Mouse (Mus musculus) liver (tissue): ENCODE data around the gene Dram1.

Experiments
- DNase-seq: peaks from one replicate; pipeline ENCODE4 v3.0.0-alpha.2; 2020; ENCODE audit warnings: mixed read lengths

Dram1 gene

GRCm38 (mm10) chr10:88379013-88379885 lies at the start of gene Dram1, which contains the start of gene Gnptab:
Gene Dram1 (minus strand): TSS chr10:88379080.
Gene Gnptab (plus strand): TSS chr10:88379132.
- DNase-seq = peak; percentile 85

- no peak for DNase-seq
Observed at GRCm38 (mm10) chr10:88427998-88428397, 49.1 kb upstream of the Dram1 start.

- no peak for DNase-seq
Observed at GRCm38 (mm10) chr10:88426896-88427295, 48.0 kb upstream of the Dram1 start.

GRCm38 (mm10) chr10:88426158-88426816 lies 47.4 kb upstream of the Dram1 start:
- peak; percentile 51 for DNase-seq

- no peak for DNase-seq
Observed at GRCm38 (mm10) chr10:88420655-88421435, 42.0 kb upstream of the Dram1 start.

GRCm38 (mm10) chr10:88420141-88420541 lies 41.3 kb upstream of the Dram1 start:
- no peak for DNase-seq

- no peak for DNase-seq
Observed at GRCm38 (mm10) chr10:88417686-88418085, 38.8 kb upstream of the Dram1 start.

GRCm38 (mm10) chr10:88412290-88412995 lies 33.6 kb upstream of the Dram1 start:
- no peak for DNase-seq

GRCm38 (mm10) chr10:88409751-88410150 lies 30.9 kb upstream of the Dram1 start:
- no peak for DNase-seq

GRCm38 (mm10) chr10:88407875-88408631 lies 29.2 kb upstream of the Dram1 start:
- DNase-seq = no peak

GRCm38 (mm10) chr10:88405812-88406211 lies 26.9 kb upstream of the Dram1 start:
- no peak for DNase-seq

GRCm38 (mm10) chr10:88404220-88404619 lies 25.3 kb upstream of the Dram1 start:
- no peak for DNase-seq

GRCm38 (mm10) chr10:88403021-88403420 lies 24.1 kb upstream of the Dram1 start:
- no peak for DNase-seq

- no peak for DNase-seq
Observed at GRCm38 (mm10) chr10:88399271-88399670, 20.4 kb upstream of the Dram1 start.

- no peak for DNase-seq
Observed at GRCm38 (mm10) chr10:88398668-88399243, 19.9 kb upstream of the Dram1 start.

- DNase-seq = no peak
Observed at GRCm38 (mm10) chr10:88392181-88392847, 13.4 kb upstream of the Dram1 start.

GRCm38 (mm10) chr10:88391495-88391894 lies 12.6 kb upstream of the Dram1 start:
- DNase-seq = no peak

- DNase-seq = no peak
Observed at GRCm38 (mm10) chr10:88390096-88390790, 11.4 kb upstream of the Dram1 start.

GRCm38 (mm10) chr10:88389576-88389975 lies 10.7 kb upstream of the Dram1 start:
- DNase-seq = no peak

GRCm38 (mm10) chr10:88386251-88386650 lies 7.4 kb upstream of the Dram1 start:
- DNase-seq = no peak
